Mouse (Mus musculus): ENCODE measurements around the gene Arhgap44. TPM values are rescaled to one million over a fixed set of nuclear protein-coding genes. Genes with fewer than 3 reads are reported as not detected.

Arhgap44 gene
- polyA plus RNA-seq, 1 experiment = 7.8 TPM

DNA sequence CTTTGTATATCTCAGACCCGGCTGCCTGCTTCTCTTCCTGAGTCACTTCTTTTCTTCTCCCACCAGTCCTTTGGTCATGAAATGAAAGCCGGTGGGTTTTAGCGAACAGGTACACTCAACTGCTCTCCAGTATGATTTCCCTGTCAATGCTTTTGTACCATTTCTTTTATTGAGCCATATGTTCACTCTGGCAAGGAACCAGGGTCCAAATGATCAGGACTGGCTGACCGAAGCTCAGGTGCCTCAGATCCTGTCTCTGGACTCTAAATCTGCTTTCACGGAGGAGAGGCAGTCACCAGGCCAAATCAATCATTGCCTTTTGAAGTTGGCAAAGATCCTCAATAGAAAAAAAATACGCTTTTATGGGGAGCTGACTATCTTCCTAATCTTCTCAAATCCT lies 122.2 kb downstream of the Arhgap44 start:
- Histone ChIP-seq H3ac (ENCODE audit: control insufficient read depth, insufficient read length, low read depth) (no peak overlapping the region), H3K36me3 (ENCODE audit: control insufficient read depth, insufficient read depth) (no peaks in the 10 kb centered on the region), H3K27me3 (ENCODE audit: control insufficient read depth, insufficient read depth, insufficient read length) (no peaks in the 10 kb centered on the region), H3K79me2 (ENCODE audit: control insufficient read depth, insufficient read depth) (no peaks in the 10 kb centered on the region), H3K4me3 (ENCODE audit: insufficient read depth, poor library complexity, severe bottlenecking) (no peak overlapping the region), H3K79me3 (ENCODE audit: low read depth) (no peaks in the 10 kb centered on the region)
- TF ChIP-seq CEBPB (IDR thresholded peaks at IDR 0.05; ENCODE audit: low read depth) (no peak), MAX (IDR thresholded peaks at IDR 0.05) (no peak), CTCF (IDR thresholded peaks at IDR 0.05; ENCODE audit: control insufficient read depth, insufficient read depth, insufficient read length) (no peak), USF1 (IDR thresholded peaks at IDR 0.05; ENCODE audit: low read depth) (no peak), MYOG (IDR thresholded peaks at IDR 0.05; ENCODE audit: control insufficient read depth, extremely low read depth, insufficient read length) (no peak), FOSL1 (IDR thresholded peaks at IDR 0.05; ENCODE audit: insufficient read depth, low read length, poor library complexity, severe bottlenecking) (no peak), MYOD1 (IDR thresholded peaks at IDR 0.05; ENCODE audit: control insufficient read depth, insufficient read length, low read depth) (no peak)

DNA sequence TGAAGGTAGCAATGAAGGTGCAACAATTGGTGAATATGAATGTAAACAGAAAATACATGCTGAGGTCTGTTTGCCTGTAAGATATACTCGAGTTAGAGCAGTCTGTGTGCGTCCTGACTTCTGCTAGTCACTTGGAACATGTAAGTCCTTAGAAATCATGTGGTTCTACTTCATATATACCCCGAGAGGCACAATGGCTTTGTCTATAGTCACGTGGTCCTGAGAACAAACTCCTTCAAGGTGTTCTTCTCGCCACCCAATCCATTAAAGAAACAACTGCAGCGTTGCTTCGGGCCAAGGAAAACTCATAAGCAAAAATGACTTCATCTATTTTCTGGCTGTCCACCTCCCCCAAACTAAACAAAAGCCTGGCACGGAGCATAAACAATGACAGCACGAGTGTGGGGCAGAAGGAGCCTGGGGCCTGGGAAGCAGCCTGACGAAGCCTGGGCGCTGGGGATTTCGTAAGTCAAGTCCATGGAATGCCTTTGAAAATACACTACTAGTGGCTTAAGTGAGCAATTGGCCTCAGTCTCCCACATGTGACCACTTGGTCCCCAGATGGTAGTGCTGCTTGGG lies 123.2 kb downstream of the Arhgap44 start:
- Histone ChIP-seq H3K79me2 (ENCODE audit: control insufficient read depth, insufficient read depth) (no peaks in the 10 kb centered on the region), H3K36me3 (ENCODE audit: control insufficient read depth, insufficient read depth) (no peaks in the 10 kb centered on the region), H3K79me3 (ENCODE audit: low read depth) (no peaks in the 10 kb centered on the region), H3ac (ENCODE audit: control insufficient read depth, insufficient read length, low read depth) (no peak overlapping the region), H3K27me3 (ENCODE audit: control insufficient read depth, insufficient read depth, insufficient read length) (no peaks in the 10 kb centered on the region), H3K4me3 (ENCODE audit: insufficient read depth, poor library complexity, severe bottlenecking) (no peak overlapping the region)
- TF ChIP-seq CTCF (IDR thresholded peaks at IDR 0.05; ENCODE audit: control insufficient read depth, insufficient read depth, insufficient read length) (no peak), FOSL1 (IDR thresholded peaks at IDR 0.05; ENCODE audit: insufficient read depth, low read length, poor library complexity, severe bottlenecking) (no peak), CEBPB (IDR thresholded peaks at IDR 0.05; ENCODE audit: low read depth) (no peak), MYOD1 (IDR thresholded peaks at IDR 0.05; ENCODE audit: control insufficient read depth, insufficient read length, low read depth) (no peak), USF1 (IDR thresholded peaks at IDR 0.05; ENCODE audit: low read depth) (no peak), MYOG (IDR thresholded peaks at IDR 0.05; ENCODE audit: control insufficient read depth, extremely low read depth, insufficient read length) (no peak), MAX (IDR thresholded peaks at IDR 0.05) (no peak)

DNA sequence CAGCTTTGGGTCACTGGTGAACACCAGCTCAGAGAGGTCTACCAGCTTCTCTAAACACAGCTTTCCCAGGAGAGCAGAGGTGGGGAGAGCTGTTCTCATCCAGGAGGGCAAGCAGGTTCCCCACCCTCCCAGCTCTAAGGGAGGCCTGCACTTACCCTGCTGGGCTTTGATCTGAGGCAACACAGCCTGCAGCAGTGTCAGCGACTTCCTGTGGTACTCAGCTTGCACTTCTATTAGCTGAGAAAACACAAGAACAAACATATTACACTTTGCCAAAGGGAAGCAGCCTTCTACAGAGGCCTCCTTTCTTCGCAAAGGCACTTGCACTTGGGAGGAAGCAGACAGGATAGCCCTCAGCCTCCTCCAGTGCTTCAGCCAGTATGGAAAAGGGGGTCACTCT lies 123.8 kb downstream of the Arhgap44 start:
- TF ChIP-seq CEBPB (IDR thresholded peaks at IDR 0.05; ENCODE audit: low read depth) = no peak
- no peak for TF ChIP-seq FOSL1 (IDR thresholded peaks at IDR 0.05; ENCODE audit: insufficient read depth, low read length, poor library complexity, severe bottlenecking)
- no peak for TF ChIP-seq MAX (IDR thresholded peaks at IDR 0.05)
- no peak for TF ChIP-seq MYOG (IDR thresholded peaks at IDR 0.05; ENCODE audit: control insufficient read depth, extremely low read depth, insufficient read length)
- no peak for TF ChIP-seq MYOD1 (IDR thresholded peaks at IDR 0.05; ENCODE audit: control insufficient read depth, insufficient read length, low read depth)
- no peak for TF ChIP-seq CTCF (IDR thresholded peaks at IDR 0.05; ENCODE audit: control insufficient read depth, insufficient read depth, insufficient read length)
- no peak for TF ChIP-seq USF1 (IDR thresholded peaks at IDR 0.05; ENCODE audit: low read depth)
- no peaks in the 10 kb centered on the region for H3K27me3 ChIP-seq (ENCODE audit: control insufficient read depth, insufficient read depth, insufficient read length)
- H3K36me3 ChIP-seq (ENCODE audit: control insufficient read depth, insufficient read depth) = no peaks in the 10 kb centered on the region
- no peaks in the 10 kb centered on the region for H3K79me3 ChIP-seq (ENCODE audit: low read depth)
- H3ac ChIP-seq (ENCODE audit: control insufficient read depth, insufficient read length, low read depth) = no peak overlapping the region
- no peaks in the 10 kb centered on the region for H3K79me2 ChIP-seq (ENCODE audit: control insufficient read depth, insufficient read depth)
- no peak overlapping the region for H3K4me3 ChIP-seq (ENCODE audit: insufficient read depth, poor library complexity, severe bottlenecking)

DNA sequence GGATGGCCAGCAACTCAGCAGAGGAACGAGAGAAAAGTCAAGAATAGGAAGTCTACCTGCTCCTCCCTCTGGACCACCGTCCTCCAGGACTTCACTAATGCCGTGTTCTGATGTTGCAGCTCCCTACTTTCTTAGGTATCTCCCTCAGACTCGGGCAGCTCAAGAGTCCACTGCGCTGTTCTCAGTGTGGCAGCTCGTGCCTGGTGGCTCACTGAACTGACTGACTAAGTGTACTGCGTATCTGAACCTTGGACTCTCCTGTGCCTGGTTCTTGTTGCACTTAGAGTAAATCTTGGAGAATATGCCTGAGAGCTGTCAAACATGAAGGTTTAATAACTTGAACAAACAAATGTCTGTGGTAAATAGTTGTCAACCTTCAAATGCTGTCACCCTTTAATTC lies 130.5 kb downstream of the Arhgap44 start:
- H3K27me3 ChIP-seq (ENCODE audit: control insufficient read depth, insufficient read depth, insufficient read length) = no peaks in the 10 kb centered on the region
- no peaks in the 10 kb centered on the region for H3K79me3 ChIP-seq (ENCODE audit: low read depth)
- no peaks in the 10 kb centered on the region for H3K36me3 ChIP-seq (ENCODE audit: control insufficient read depth, insufficient read depth)
- H3K4me3 ChIP-seq (ENCODE audit: insufficient read depth, poor library complexity, severe bottlenecking) = no peak overlapping the region
- no peak overlapping the region for H3ac ChIP-seq (ENCODE audit: control insufficient read depth, insufficient read length, low read depth)
- H3K79me2 ChIP-seq (ENCODE audit: control insufficient read depth, insufficient read depth) = no peaks in the 10 kb centered on the region
- TF ChIP-seq CTCF (IDR thresholded peaks at IDR 0.05; ENCODE audit: control insufficient read depth, insufficient read depth, insufficient read length) = no peak
- TF ChIP-seq USF1 (IDR thresholded peaks at IDR 0.05; ENCODE audit: low read depth) = no peak
- no peak for TF ChIP-seq MAX (IDR thresholded peaks at IDR 0.05)
- no peak for TF ChIP-seq MYOG (IDR thresholded peaks at IDR 0.05; ENCODE audit: control insufficient read depth, extremely low read depth, insufficient read length)

DNA sequence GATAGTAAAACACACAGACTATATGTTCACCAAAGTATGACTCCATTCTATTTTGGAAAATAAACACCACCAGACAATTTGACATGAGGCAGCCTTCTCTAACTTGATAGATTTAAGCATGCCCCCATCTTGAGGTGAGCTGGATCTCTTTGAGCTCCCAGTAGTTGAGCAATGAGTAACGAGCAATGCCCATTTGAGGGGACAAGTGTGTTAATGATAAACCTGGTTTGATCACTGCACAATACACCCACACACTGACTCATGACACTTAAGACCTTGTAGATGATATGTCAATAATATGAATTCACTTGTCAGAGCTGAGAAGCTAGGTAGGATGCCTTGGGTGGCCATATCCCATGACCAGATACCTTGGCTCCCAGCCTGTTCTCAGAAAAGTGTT lies 132.6 kb downstream of the Arhgap44 start:
- Histone ChIP-seq H3K27me3 (ENCODE audit: control insufficient read depth, insufficient read depth, insufficient read length) (no peaks in the 10 kb centered on the region), H3K79me2 (ENCODE audit: control insufficient read depth, insufficient read depth) (no peaks in the 10 kb centered on the region), H3K36me3 (ENCODE audit: control insufficient read depth, insufficient read depth) (no peaks in the 10 kb centered on the region), H3K79me3 (ENCODE audit: low read depth) (no peaks in the 10 kb centered on the region), H3K4me3 (ENCODE audit: insufficient read depth, poor library complexity, severe bottlenecking) (no peak overlapping the region), H3ac (ENCODE audit: control insufficient read depth, insufficient read length, low read depth) (no peak overlapping the region)
- no peak for TF ChIP-seq FOSL1 (IDR thresholded peaks at IDR 0.05; ENCODE audit: insufficient read depth, low read length, poor library complexity, severe bottlenecking)
- TF ChIP-seq MAX (IDR thresholded peaks at IDR 0.05) = no peak
- TF ChIP-seq MYOD1 (IDR thresholded peaks at IDR 0.05; ENCODE audit: control insufficient read depth, insufficient read length, low read depth) = no peak
- no peak for TF ChIP-seq CEBPB (IDR thresholded peaks at IDR 0.05; ENCODE audit: low read depth)
- TF ChIP-seq MYOG (IDR thresholded peaks at IDR 0.05; ENCODE audit: control insufficient read depth, extremely low read depth, insufficient read length) = no peak
- no peak for TF ChIP-seq USF1 (IDR thresholded peaks at IDR 0.05; ENCODE audit: low read depth)
- no peak for TF ChIP-seq CTCF (IDR thresholded peaks at IDR 0.05; ENCODE audit: control insufficient read depth, insufficient read depth, insufficient read length)

DNA sequence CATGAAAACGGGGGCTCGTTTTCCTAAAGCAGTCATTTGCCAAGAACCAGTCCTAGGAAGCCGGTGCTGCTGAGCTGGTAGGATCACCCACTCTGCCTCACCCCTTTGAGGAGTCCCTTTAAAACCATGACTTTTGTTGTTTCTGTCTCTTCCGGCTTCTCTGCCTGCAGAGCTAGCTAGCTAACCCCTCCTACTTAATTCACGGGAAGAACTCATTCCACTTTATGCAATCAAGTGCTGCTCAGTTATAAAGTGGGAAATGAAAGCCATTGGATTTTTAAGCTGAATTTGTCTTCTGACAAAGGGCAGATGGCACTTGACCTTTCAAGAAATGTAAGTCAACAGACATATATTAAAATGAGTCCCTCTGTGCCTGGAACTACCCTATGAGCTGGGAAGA lies 134.7 kb downstream of the Arhgap44 start:
- TF ChIP-seq FOSL1 (IDR thresholded peaks at IDR 0.05; ENCODE audit: insufficient read depth, low read length, poor library complexity, severe bottlenecking) = no peak
- TF ChIP-seq MYOG (IDR thresholded peaks at IDR 0.05; ENCODE audit: control insufficient read depth, extremely low read depth, insufficient read length) = no peak
- no peak for TF ChIP-seq MAX (IDR thresholded peaks at IDR 0.05)
- TF ChIP-seq CTCF (IDR thresholded peaks at IDR 0.05; ENCODE audit: control insufficient read depth, insufficient read depth, insufficient read length) = no peak
- TF ChIP-seq CEBPB (IDR thresholded peaks at IDR 0.05; ENCODE audit: low read depth) = no peak
- TF ChIP-seq USF1 (IDR thresholded peaks at IDR 0.05; ENCODE audit: low read depth) = no peak
- no peak for TF ChIP-seq MYOD1 (IDR thresholded peaks at IDR 0.05; ENCODE audit: control insufficient read depth, insufficient read length, low read depth)
- Histone ChIP-seq H3K36me3 (ENCODE audit: control insufficient read depth, insufficient read depth) (no peaks in the 10 kb centered on the region), H3K79me2 (ENCODE audit: control insufficient read depth, insufficient read depth) (no peaks in the 10 kb centered on the region)

More for the DNA sequence above, 134.7 kb downstream of the Arhgap44 start:
- Histone ChIP-seq H3ac (ENCODE audit: control insufficient read depth, insufficient read length, low read depth) (no peak overlapping the region), H3K27me3 (ENCODE audit: control insufficient read depth, insufficient read depth, insufficient read length) (no peaks in the 10 kb centered on the region), H3K79me3 (ENCODE audit: low read depth) (no peaks in the 10 kb centered on the region), H3K4me3 (ENCODE audit: insufficient read depth, poor library complexity, severe bottlenecking) (no peak overlapping the region)
